Mouse (Mus musculus): ENCODE measurements around the gene Rasl11a.

DNA sequence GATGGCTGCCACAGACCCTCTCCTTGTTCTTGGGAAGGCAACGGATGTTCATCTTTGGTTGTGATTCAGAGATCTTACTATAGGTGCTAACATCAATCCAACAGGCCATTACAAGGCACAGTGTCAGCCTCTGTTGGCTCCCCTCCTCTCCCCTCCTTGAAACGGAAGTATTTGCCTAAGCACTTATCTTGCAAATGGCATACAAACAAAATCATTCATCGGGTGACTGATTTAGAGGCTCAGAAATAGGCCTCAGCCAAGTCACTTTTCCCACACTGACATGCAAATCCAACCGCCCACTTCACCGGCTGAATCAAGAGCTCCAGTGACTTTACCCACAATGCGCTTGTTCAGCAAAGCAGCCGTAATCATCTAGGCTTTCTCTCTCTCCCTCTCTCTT lies 16.7 kb downstream of the Rasl11a start:
- TF ChIP-seq POLR2A (IDR thresholded peaks at IDR 0.05; ENCODE audit: borderline replicate concordance, low read depth, low read length) (no peak), CTCF (IDR thresholded peaks at IDR 0.05; ENCODE audit: low read depth, low read length) (no peak)

Data from bone marrow macrophage, adult 2 months (primary cell).